Mouse (Mus musculus): Measurements from ENCODE around the gene Krt23. TPM values are rescaled to one million over a fixed set of nuclear protein-coding genes. Genes with fewer than 3 reads are reported as not detected.

The Krt23 gene
- polyA plus RNA-seq (2015; fragmentation: Nextera tagmentation; extraction: Ambion mirVana), result 33.1 and 41.9 TPM in 2 replicates

DNA sequence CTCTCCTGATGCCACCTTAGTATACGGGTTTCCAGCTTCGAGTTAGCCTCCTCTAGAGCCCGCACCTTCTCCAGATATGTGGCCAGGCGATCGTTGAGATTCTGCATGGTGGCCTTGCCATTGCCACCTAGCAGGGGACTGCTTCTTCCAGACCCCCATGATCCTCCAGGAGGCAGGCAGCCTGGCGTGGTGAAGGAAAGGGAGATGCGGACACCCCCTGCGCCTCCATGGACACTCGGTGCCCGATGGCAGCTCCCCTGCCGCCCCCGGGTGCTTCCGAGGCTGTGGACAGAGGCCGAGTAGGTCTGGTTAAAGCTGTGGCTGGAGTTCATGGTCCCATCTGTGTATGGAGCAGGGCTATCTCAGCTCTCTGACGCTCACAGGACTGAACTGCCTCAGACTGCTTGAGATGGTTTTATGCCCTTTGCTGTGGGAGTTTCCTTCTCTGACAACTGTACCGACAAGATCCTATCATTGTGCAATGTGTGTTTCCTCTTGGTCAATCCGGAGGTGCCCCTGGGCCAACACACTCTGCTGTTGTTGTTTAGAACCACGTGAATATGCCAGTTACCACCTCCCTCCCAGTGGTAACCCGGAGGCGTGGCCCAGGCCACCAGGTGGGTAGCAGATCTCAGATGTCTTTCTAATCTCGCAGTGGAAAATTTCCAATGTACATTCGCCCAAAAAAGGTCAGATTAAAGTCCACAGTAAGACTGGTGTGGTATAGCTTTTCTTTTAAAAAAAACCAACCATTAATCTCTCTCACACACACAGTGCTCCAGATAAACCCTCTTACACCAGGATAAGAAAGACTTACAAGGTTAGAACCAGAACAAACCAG lies at the start of gene Krt23:
TSS of gene Krt23 (minus strand) at position 405 of the 841 bp plus-strand sequence.
- H3K9ac ChIP-seq, result no peak within 1 kb of the TSS
- H3K4me2 ChIP-seq, result peak within 1 kb of the TSS; percentile 34
- peak within 1 kb of the TSS; percentile 19 for H3K4me3 ChIP-seq (replicated peaks)
- H3K4me1 ChIP-seq, result peaks cover 15% of the 10 kb centered on the region
- 70% methylated on average over 22 of the region's 22 CpGs for WGBS
- ATAC-seq (ENCODE audit: insufficient read depth, low FRiP score, low read depth), result peak; percentile 68; the same call in 1 of the 2 replicates
- H3K27ac ChIP-seq, result peak within 1 kb of the TSS; percentile 88
- H3K36me3 ChIP-seq, result no peaks in the 10 kb centered on the region
- H3K27me3 ChIP-seq (replicated peaks), result no peaks in the 10 kb centered on the region
- no peaks in the 10 kb centered on the region for H3K9me3 ChIP-seq

DNA sequence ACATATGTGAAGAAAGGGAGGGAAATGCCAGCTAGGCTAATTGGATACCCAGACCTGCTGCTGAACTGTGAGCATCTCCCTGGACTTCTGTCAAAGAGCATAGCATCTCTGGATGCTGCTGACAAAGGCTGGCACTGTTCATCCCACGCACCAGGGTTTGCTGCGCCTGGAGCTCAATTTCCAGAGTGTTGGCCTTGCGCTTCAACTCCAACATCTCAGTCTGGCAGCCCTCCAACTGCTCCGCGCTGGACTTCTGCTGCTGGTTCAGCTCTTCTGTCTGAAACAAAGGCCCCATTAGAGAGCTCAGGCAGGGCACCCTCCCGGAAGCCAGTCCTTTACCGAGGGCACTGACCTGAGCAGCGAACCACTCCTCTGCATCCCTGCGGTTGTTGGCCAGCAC lies 46.8 kb upstream of the Krt23 start:
- WGBS, result 64% methylated on average over 9 of the region's 9 CpGs
- H3K36me3 ChIP-seq, result no peaks in the 10 kb centered on the region

GRCm38 (mm10) chr11:99521288-99521860 lies 28.4 kb upstream of the Krt23 start, which contains the start of gene Krt39:
TSS of gene Krt39 (minus strand) at chr11:99521338.
- H3K9me3 ChIP-seq, result no peaks in the 10 kb centered on the region
- H3K9ac ChIP-seq, result no peak within 1 kb of the TSS
- H3K27me3 ChIP-seq (replicated peaks), result no peaks in the 10 kb centered on the region
- H3K4me2 ChIP-seq, result no peak within 1 kb of the TSS
- H3K4me3 ChIP-seq (replicated peaks), result no peak within 1 kb of the TSS
- WGBS, result 67% methylated on average over 13 of the region's 13 CpGs
- no peak for ATAC-seq (ENCODE audit: insufficient read depth, low FRiP score, low read depth)
- no peaks in the 10 kb centered on the region for H3K4me1 ChIP-seq
- no peak within 1 kb of the TSS for H3K27ac ChIP-seq
- H3K36me3 ChIP-seq, result no peaks in the 10 kb centered on the region

More for the DNA sequence above, 46.8 kb upstream of the Krt23 start:
- ATAC-seq (ENCODE audit: insufficient read depth, low FRiP score, low read depth), result no peak
- no peaks in the 10 kb centered on the region for H3K9me3 ChIP-seq
- no peak overlapping the region for H3K9ac ChIP-seq
- H3K4me3 ChIP-seq (replicated peaks), result no peak overlapping the region
- H3K27ac ChIP-seq, result no peak overlapping the region
- no peak overlapping the region for H3K4me2 ChIP-seq
- no peaks in the 10 kb centered on the region for H3K27me3 ChIP-seq (replicated peaks)
- no peaks in the 10 kb centered on the region for H3K4me1 ChIP-seq

DNA sequence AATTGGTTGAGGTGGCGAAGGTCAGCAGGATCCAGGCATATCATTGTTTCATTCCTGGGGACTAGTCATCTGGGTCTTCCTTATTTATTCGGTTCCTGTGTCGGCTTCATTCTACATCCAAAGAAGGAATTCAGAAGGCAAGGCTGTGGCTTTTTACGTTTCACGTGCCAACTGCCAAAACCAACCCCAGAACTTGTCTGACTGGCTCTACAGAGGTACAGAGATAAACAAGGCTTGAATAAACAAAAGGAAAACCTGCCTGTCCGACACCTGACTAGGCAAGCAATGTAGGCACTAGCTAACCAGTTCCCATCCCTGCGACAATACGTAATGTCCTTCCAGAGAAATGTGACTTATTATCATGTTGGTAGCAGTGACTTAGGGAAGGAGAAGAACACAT lies 21.2 kb upstream of the Krt23 start:
- Histone ChIP-seq H3K9me3 (no peaks in the 10 kb centered on the region), H3K4me3 (replicated peaks) (no peak overlapping the region), H3K27ac (peak overlapping the region; percentile 61; the same call in 1 of the 2 replicates), H3K9ac (no peak overlapping the region), H3K4me1 (no peaks in the 10 kb centered on the region), H3K27me3 (replicated peaks) (no peaks in the 10 kb centered on the region), H3K36me3 (no peaks in the 10 kb centered on the region), H3K4me2 (no peak overlapping the region)
- 58% methylated on average over 8 of the region's 8 CpGs for WGBS
- peak; percentile 78; the same call in 1 of the 2 replicates for ATAC-seq (ENCODE audit: insufficient read depth, low FRiP score, low read depth)

- no peak for ATAC-seq (ENCODE audit: insufficient read depth, low FRiP score, low read depth)
- Histone ChIP-seq H3K9ac (no peak overlapping the region), H3K36me3 (no peaks in the 10 kb centered on the region), H3K4me2 (no peak overlapping the region), H3K4me3 (replicated peaks) (no peak overlapping the region), H3K4me1 (no peaks in the 10 kb centered on the region), H3K27ac (no peak overlapping the region), H3K27me3 (replicated peaks) (no peaks in the 10 kb centered on the region), H3K9me3 (no peaks in the 10 kb centered on the region)
- WGBS, result 74% methylated on average over 9 of the region's 9 CpGs
These were observed 7.3 kb upstream of the Krt23 start for GRCm38 (mm10) chr11:99500095-99500805.

GRCm38 (mm10) chr11:99496460-99496859 lies 3.5 kb upstream of the Krt23 start:
- peak; percentile 45; the same call in 1 of the 2 replicates for ATAC-seq (ENCODE audit: insufficient read depth, low FRiP score, low read depth)
- Histone ChIP-seq H3K4me1 (peaks cover 11% of the 10 kb centered on the region), H3K9ac (no peak overlapping the region), H3K36me3 (no peaks in the 10 kb centered on the region), H3K4me2 (no peak overlapping the region), H3K27me3 (replicated peaks) (no peaks in the 10 kb centered on the region), H3K9me3 (no peaks in the 10 kb centered on the region), H3K4me3 (replicated peaks) (no peak overlapping the region), H3K27ac (no peak overlapping the region; the same call in 1 of the 2 replicates)
- WGBS, result 72% methylated on average over 4 of the region's 4 CpGs

GRCm38 (mm10) chr11:99494741-99495140 lies 1.8 kb upstream of the Krt23 start:
- Histone ChIP-seq H3K27me3 (replicated peaks) (no peaks in the 10 kb centered on the region), H3K4me1 (peaks cover 11% of the 10 kb centered on the region), H3K4me2 (no peak overlapping the region), H3K9me3 (no peaks in the 10 kb centered on the region), H3K4me3 (replicated peaks) (no peak overlapping the region), H3K9ac (no peak overlapping the region), H3K27ac (no peak overlapping the region), H3K36me3 (no peaks in the 10 kb centered on the region)
- WGBS, result 80% methylated on average over 4 of the region's 4 CpGs
- ATAC-seq (ENCODE audit: insufficient read depth, low FRiP score, low read depth), result no peak

DNA sequence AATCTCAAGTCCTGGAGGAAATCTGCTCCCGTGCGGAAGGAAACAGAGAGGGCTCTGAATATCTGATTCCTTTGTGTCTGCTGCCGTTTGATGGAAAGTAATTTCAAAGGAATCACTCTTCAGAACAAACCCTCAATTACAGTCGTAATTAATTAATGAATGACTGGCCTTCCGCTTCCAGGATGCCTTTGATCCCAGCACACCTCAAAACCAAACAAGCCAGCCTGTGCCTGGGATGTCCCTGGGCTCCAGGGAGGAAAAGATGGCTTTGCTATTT lies 575 bp upstream of the Krt23 start:
- H3K9ac ChIP-seq, result no peak overlapping the region
- 40% methylated on average over 5 of the region's 5 CpGs for WGBS
- no peaks in the 10 kb centered on the region for H3K9me3 ChIP-seq
- peak overlapping the region; percentile 88 for H3K27ac ChIP-seq
- H3K4me3 ChIP-seq (replicated peaks), result no peak overlapping the region
- H3K4me1 ChIP-seq, result peaks cover 15% of the 10 kb centered on the region
- ATAC-seq (ENCODE audit: insufficient read depth, low FRiP score, low read depth), result no peak
- no peaks in the 10 kb centered on the region for H3K36me3 ChIP-seq
- no peak overlapping the region for H3K4me2 ChIP-seq
- H3K27me3 ChIP-seq (replicated peaks), result no peaks in the 10 kb centered on the region

DNA sequence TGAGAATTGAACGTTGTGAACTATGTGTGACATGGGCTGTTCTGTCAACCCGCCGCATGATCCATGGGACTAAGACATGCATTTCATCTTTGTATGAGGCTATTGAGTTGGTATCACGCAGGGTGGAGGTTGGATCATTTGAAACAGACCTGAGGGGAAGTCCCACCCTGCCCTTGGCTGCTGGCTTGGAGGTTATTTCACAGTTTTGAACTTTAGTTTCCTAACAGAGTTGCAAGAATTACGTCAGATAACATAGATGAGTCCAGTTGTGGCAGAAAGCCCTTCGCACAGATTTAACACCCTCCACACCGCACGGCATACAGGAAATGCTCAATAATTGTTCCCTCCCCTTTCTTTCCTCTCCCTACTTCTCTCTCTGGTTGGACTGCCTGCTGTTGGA lies 1.9 kb downstream of the Krt23 start:
- H3K4me2 ChIP-seq, result peak overlapping the region; percentile 5; the same call in 1 of the 2 replicates
- H3K4me3 ChIP-seq (replicated peaks), result peak overlapping the region; percentile 7; the same call in 1 of the 2 replicates
- H3K4me1 ChIP-seq, result peaks cover 15% of the 10 kb centered on the region
- WGBS, result 66% methylated on average over 8 of the region's 8 CpGs
- H3K27ac ChIP-seq, result peak overlapping the region; percentile 57
- H3K9me3 ChIP-seq, result no peaks in the 10 kb centered on the region
- no peak for ATAC-seq (ENCODE audit: insufficient read depth, low FRiP score, low read depth)
- H3K36me3 ChIP-seq, result no peaks in the 10 kb centered on the region
- no peaks in the 10 kb centered on the region for H3K27me3 ChIP-seq (replicated peaks)
- H3K9ac ChIP-seq, result no peak overlapping the region

GRCm38 (mm10) chr11:99490624-99491023 lies 2.3 kb downstream of the Krt23 start:
- Histone ChIP-seq H3K9me3 (no peaks in the 10 kb centered on the region), H3K4me3 (replicated peaks) (peak overlapping the region; percentile 7; the same call in 1 of the 2 replicates), H3K9ac (no peak overlapping the region), H3K4me2 (peak overlapping the region; percentile 5; the same call in 1 of the 2 replicates), H3K27ac (peak overlapping the region; percentile 57), H3K4me1 (peaks cover 15% of the 10 kb centered on the region), H3K27me3 (replicated peaks) (no peaks in the 10 kb centered on the region), H3K36me3 (no peaks in the 10 kb centered on the region)
- ATAC-seq (ENCODE audit: insufficient read depth, low FRiP score, low read depth), result no peak
- WGBS, result 40% methylated on average over 4 of the region's 4 CpGs

DNA sequence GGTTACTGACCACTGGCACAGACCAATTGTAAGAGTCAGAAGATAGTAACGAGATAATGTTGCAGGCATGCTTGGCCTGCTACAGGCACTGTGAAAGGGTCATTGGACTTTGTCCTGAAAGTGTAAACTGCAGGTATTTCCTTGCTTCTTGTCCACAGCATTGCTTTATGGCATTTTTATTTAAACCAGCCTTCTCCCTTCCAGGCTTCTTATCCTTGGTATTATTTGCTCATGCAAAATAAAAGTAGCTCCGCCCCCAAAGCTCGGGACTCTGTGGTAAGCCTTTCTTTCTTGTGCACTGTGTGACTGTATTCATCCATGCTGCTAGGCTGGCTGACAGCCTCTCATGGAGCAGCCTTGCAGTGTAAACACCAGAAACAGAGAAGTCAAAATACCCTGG lies 3.7 kb downstream of the Krt23 start:
- H3K4me2 ChIP-seq, result no peak overlapping the region
- no peak overlapping the region for H3K4me3 ChIP-seq (replicated peaks)
- H3K9ac ChIP-seq, result no peak overlapping the region
- 48% methylated on average over 3 of the region's 3 CpGs for WGBS
- H3K27me3 ChIP-seq (replicated peaks), result no peaks in the 10 kb centered on the region
- H3K27ac ChIP-seq, result peak overlapping the region; percentile 81
- H3K4me1 ChIP-seq, result peaks cover 15% of the 10 kb centered on the region
- H3K9me3 ChIP-seq, result no peaks in the 10 kb centered on the region
- H3K36me3 ChIP-seq, result no peaks in the 10 kb centered on the region
- peak; percentile 70 for ATAC-seq (ENCODE audit: insufficient read depth, low FRiP score, low read depth)

DNA sequence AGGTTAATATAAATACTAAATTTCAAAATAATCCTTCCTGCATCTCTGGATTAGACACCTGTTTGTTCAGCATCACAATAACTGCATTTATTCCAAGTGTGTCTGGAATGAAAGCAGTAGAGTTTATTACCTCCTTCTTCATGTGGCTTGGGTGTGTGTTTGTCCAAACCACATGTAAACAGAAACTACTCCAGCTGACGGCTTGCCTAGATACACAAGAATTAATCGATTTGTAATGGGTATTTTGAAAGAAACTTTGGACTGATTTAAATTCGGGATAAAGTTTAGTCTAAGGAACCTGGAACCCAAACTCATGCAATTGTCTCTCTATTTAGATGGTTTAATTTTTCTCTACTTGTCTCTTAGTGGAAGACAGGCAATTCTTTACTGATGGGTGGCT lies 18.0 kb downstream of the Krt23 start:
- H3K4me3 ChIP-seq (replicated peaks), result no peak overlapping the region

More for the DNA sequence above, 18.0 kb downstream of the Krt23 start:
- Histone ChIP-seq H3K4me2 (no peak overlapping the region), H3K9ac (no peak overlapping the region), H3K9me3 (no peaks in the 10 kb centered on the region), H3K36me3 (no peaks in the 10 kb centered on the region), H3K4me1 (no peaks in the 10 kb centered on the region), H3K27me3 (replicated peaks) (no peaks in the 10 kb centered on the region), H3K27ac (no peak overlapping the region)
- 63% methylated on average over 3 of the region's 3 CpGs for WGBS
- ATAC-seq (ENCODE audit: insufficient read depth, low FRiP score, low read depth), result no peak

Measured in stomach, embryonic 15.5 days (tissue).